Mouse (Mus musculus): ENCODE results near the gene Tmem238l. TPM values are rescaled to one million over a fixed set of nuclear protein-coding genes. Genes with fewer than 3 reads are reported as not detected.

Gene Tmem238l
- polyA plus RNA-seq, 1 experiment, result not detected

DNA sequence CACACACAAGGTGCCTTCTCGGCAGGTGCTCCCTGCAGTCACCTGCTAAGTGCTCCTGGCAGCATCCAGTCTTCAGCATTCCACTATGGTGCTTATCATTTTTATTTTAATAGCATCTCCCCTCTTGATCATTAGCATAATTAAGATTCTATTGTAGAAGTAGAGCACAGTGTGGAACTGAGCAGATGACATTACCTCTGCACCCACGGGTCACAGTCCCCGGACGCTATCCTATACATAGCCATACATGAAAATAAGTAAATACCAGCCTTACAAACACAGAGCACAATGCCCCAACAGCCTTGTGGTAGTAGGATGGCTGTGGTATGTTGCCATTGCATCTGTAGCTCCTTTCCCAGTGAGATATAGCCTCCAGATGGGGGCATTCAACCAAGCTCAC, 52.1 kb downstream of the Tmem238l start:
- H3K4me3 ChIP-seq (ENCODE audit: control insufficient read depth, low read depth, low read length), result no peak overlapping the region
- no peak for TF ChIP-seq POLR2A (IDR thresholded peaks at IDR 0.05; ENCODE audit: control insufficient read depth, low read depth, low read length)
- TF ChIP-seq CTCF (IDR thresholded peaks at IDR 0.05; ENCODE audit: control insufficient read depth, insufficient read depth, insufficient replicate concordance, low read depth, low read length), result no peak
- H3K27me3 ChIP-seq (ENCODE audit: control insufficient read depth, insufficient read depth, low read length), result no peaks in the 10 kb centered on the region
- H3K36me3 ChIP-seq (ENCODE audit: control insufficient read depth, insufficient read depth, low read length), result no peaks in the 10 kb centered on the region
- no peak overlapping the region for H3K27ac ChIP-seq (ENCODE audit: control insufficient read depth, insufficient read depth, low read depth, low read length)
- H3K4me1 ChIP-seq (ENCODE audit: control insufficient read depth, insufficient read depth, low read length), result no peaks in the 10 kb centered on the region

DNA sequence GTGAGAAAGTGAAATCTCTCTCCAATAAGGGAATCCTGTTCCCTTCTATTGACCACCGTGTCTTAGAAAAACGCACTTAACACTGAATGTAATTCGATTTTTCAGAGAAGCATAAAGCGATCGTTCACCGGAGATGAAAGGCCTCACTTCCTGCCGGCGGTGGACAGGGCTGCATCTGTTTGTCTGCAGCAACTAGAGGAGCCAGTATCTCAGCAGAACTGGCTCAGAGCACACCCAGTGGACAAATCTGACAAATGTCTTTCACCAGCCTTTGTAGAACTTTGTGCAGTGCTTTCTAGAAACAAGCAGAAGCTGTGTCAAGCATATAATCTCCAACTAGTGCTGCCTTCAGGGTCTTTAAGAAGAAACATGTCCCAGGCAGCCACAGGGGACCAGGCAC, 54.0 kb downstream of the Tmem238l start:
- TF ChIP-seq POLR2A (IDR thresholded peaks at IDR 0.05; ENCODE audit: control insufficient read depth, low read depth, low read length) (no peak), CTCF (IDR thresholded peaks at IDR 0.05; ENCODE audit: control insufficient read depth, insufficient read depth, insufficient replicate concordance, low read depth, low read length) (no peak)

DNA sequence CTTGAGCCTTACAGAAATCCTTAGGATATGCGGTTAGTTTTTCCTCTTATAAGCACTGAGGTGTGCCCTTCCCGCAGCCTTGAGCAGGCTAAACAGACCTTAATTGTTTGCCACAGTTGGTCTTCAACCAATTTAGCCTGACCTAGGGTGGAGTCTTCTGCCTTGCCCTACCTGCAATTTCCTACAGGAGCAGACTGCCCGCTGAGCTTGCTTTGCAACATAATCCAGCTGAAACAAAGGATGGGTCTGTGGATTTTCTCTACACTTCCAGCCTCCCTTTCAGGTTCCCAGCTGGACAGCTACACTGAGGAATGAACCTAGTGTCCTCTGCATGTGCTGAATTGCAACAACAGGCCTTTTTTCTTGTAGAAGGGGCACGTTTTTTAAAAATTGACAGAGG, 55.2 kb downstream of the Tmem238l start:
- H3K4me1 ChIP-seq (ENCODE audit: control insufficient read depth, insufficient read depth, low read length), result no peaks in the 10 kb centered on the region
- no peak overlapping the region for H3K4me3 ChIP-seq (ENCODE audit: control insufficient read depth, low read depth, low read length)
- TF ChIP-seq POLR2A (IDR thresholded peaks at IDR 0.05; ENCODE audit: control insufficient read depth, low read depth, low read length) (no peak), CTCF (IDR thresholded peaks at IDR 0.05; ENCODE audit: control insufficient read depth, insufficient read depth, insufficient replicate concordance, low read depth, low read length) (no peak)
- H3K27me3 ChIP-seq (ENCODE audit: control insufficient read depth, insufficient read depth, low read length), result no peaks in the 10 kb centered on the region
- H3K27ac ChIP-seq (ENCODE audit: control insufficient read depth, insufficient read depth, low read depth, low read length), result no peak overlapping the region
- H3K36me3 ChIP-seq (ENCODE audit: control insufficient read depth, insufficient read depth, low read length), result no peaks in the 10 kb centered on the region

More for the DNA sequence above, 54.0 kb downstream of the Tmem238l start:
- Histone ChIP-seq H3K27me3 (ENCODE audit: control insufficient read depth, insufficient read depth, low read length) (no peaks in the 10 kb centered on the region), H3K27ac (ENCODE audit: control insufficient read depth, insufficient read depth, low read depth, low read length) (no peak overlapping the region), H3K36me3 (ENCODE audit: control insufficient read depth, insufficient read depth, low read length) (no peaks in the 10 kb centered on the region), H3K4me1 (ENCODE audit: control insufficient read depth, insufficient read depth, low read length) (no peaks in the 10 kb centered on the region), H3K4me3 (ENCODE audit: control insufficient read depth, low read depth, low read length) (no peak overlapping the region)

Other genes with a start within 250 kb of the Tmem238l start
- 0.04 TPM in 1 of 2 replicates, not detected in the other for gene Pirt, start 44.7 kb upstream of the Tmem238l start, polyA plus RNA-seq (2012; rRNA removed)
- gene Tmem220, start 68.5 kb downstream of the Tmem238l start, polyA plus RNA-seq (2012; rRNA removed), result 0.19 and 0.22 TPM in 2 replicates
- gene Adprm, start 96.0 kb downstream of the Tmem238l start, polyA plus RNA-seq (2012; rRNA removed), result 5.5 and 7.6 TPM in 2 replicates
- 1.1 and 1.8 TPM in 2 replicates for gene Sco1, start 96.0 kb downstream of the Tmem238l start, polyA plus RNA-seq (2012; rRNA removed)
- gene Myh3, start 121.7 kb downstream of the Tmem238l start, polyA plus RNA-seq (2012; rRNA removed), result 0.09 and 0.12 TPM in 2 replicates
- 0.01 TPM in 1 of 2 replicates, not detected in the other for gene Myh2, start 214.4 kb downstream of the Tmem238l start, polyA plus RNA-seq (2012; rRNA removed)
- 0.20 and 0.30 TPM in 2 replicates for gene Myh1, start 243.4 kb downstream of the Tmem238l start, polyA plus RNA-seq (2012; rRNA removed)